In the genomic region with DNA sequence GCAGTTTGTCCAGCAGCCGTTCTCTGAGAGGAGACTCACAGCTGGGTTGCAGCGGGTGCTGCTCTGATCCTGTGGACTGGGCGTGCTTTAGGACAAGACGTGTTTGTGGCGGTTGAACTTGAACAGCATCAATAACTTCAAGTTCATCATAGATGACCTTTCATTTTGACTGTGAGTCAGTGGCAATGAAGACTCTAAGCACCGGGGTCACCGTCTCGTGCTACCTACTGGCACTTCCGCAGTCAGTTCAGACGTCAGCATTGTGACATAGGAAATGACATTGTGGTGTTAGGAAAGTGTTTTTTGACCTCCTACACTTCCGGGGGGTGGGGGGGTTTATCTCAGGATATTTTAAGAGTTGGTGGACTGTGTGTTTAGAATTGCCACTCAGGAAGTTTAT, we compare ENCODE assay signal across 11 mouse cellular contexts.
A peak's percentile ranks its signal among the peaks of the same experiment; 100 is the strongest.
DNase-seq lines count a peak whose midpoint lies in the region; ATAC-seq lines count a peak whose summit lies in the region.
"Had no signal": no experiment of that assay in that cellular context is flagged by ENCODE, and none has a peak within 500 bp of the region (broad histone marks: within the 10 kb centered on the region; RNA-seq: fewer than 3 reads in every experiment).

No protein-coding gene starts in this region.

- 52% methylated on average over 11 of the region's 11 CpGs for WGBS in heart, embryonic 14.5 days
- WGBS in heart, embryonic 11.5 days (ENCODE audit: insufficient replicate concordance), result 69% methylated on average over 11 of the region's 11 CpGs

- H3K27me3 ChIP-seq in heart, embryonic 14.5 days (ENCODE audit: control insufficient read depth, insufficient read depth, low read length), result no peaks in the 10 kb centered on the region
- H3K27me3 ChIP-seq in heart, embryonic 11.5 days (ENCODE audit: control insufficient read depth, insufficient read depth, low read length), result no peaks in the 10 kb centered on the region
- H3K27me3 ChIP-seq: stomach, embryonic 15.5 days had no signal

- no peaks in the 10 kb centered on the region for H3K36me3 ChIP-seq in heart, embryonic 14.5 days (ENCODE audit: control insufficient read depth, insufficient read depth, low read length)
- H3K36me3 ChIP-seq in heart, embryonic 11.5 days (ENCODE audit: control insufficient read depth, insufficient read depth, low read length), result no peaks in the 10 kb centered on the region
- H3K36me3 ChIP-seq: heart, embryonic 10.5 days; stomach, embryonic 15.5 days had no signal

- H3K9ac ChIP-seq in heart, embryonic 14.5 days (ENCODE audit: low read length), result 0 out of 2 replicates have a peak overlapping the region, but pooled peaks have one; percentile 11
- no peak overlapping the region for H3K9ac ChIP-seq in heart, embryonic 11.5 days (ENCODE audit: low read depth, low read length)
- H3K9ac ChIP-seq: forebrain, postnatal 0 days; stomach, embryonic 15.5 days had no signal

- H3K9me3 ChIP-seq in heart, embryonic 14.5 days (ENCODE audit: control insufficient read depth, low read length), result no peaks in the 10 kb centered on the region
- no peaks in the 10 kb centered on the region for H3K9me3 ChIP-seq in heart, embryonic 11.5 days (replicated peaks; ENCODE audit: control insufficient read depth, low read length)
- H3K9me3 ChIP-seq: heart, embryonic 10.5 days; stomach, embryonic 15.5 days had no signal

- H3K4me2 ChIP-seq in heart, embryonic 14.5 days (ENCODE audit: low read length), result no peak overlapping the region
- H3K4me2 ChIP-seq in heart, embryonic 11.5 days, result no peak overlapping the region
- H3K4me2 ChIP-seq: stomach, embryonic 15.5 days had no signal

- H3K4me1 ChIP-seq in heart, embryonic 14.5 days (ENCODE audit: control insufficient read depth in 2 of 2, insufficient read depth in 2 of 2, low read length in 2 of 2), result peaks cover 18 to 20% of the 10 kb centered on the region in 2 experiments
- H3K4me1 ChIP-seq in heart, embryonic 11.5 days (ENCODE audit: control insufficient read depth, insufficient read depth, low read length), result peaks cover 12% of the 10 kb centered on the region; the same call in 1 of the 2 replicates

- DNase-seq in 416B (ENCODE audit: low read depth), result peak; percentile 49
- peak; percentile 23 for DNase-seq in adrenal gland, postnatal 25 days
- DNase-seq in kidney, postnatal 10 days, result peak; percentile 46
- DNase-seq in cerebellum, postnatal 25 days, result no peak
- DNase-seq in spleen, postnatal 36 days (ENCODE audit: low spot score in 2 of 2), result no peak
- DNase-seq in cerebellum, adult 18-20 months, result no peak
- DNase-seq: forebrain, postnatal 0 days had no signal

- no peak for ATAC-seq in heart, embryonic 14.5 days (ENCODE audit: insufficient number of reproducible peaks, insufficient read depth, low FRiP score, low read depth)
- ATAC-seq in heart, embryonic 11.5 days (replicated peaks; ENCODE audit: insufficient number of reproducible peaks, low FRiP score, low TSS enrichment), result no peak
- ATAC-seq: forebrain, postnatal 0 days had no signal

- no peak overlapping the region for H3K4me3 ChIP-seq in heart, embryonic 14.5 days (ENCODE audit: control insufficient read depth in 1 of 2, insufficient read depth in 1 of 2, low read depth in 1 of 2, low read length in 2 of 2)
- H3K4me3 ChIP-seq in heart, embryonic 11.5 days (ENCODE audit: low read depth, low read length), result no peak overlapping the region
- H3K4me3 ChIP-seq: heart, embryonic 10.5 days; stomach, embryonic 15.5 days had no signal

- H3K27ac ChIP-seq in heart, embryonic 14.5 days (replicated peaks in 1 of 2; ENCODE audit: control insufficient read depth in 1 of 2, insufficient read depth in 1 of 2, low read depth in 2 of 2, low read length in 2 of 2), result no peak overlapping the region
- H3K27ac ChIP-seq in heart, embryonic 11.5 days (ENCODE audit: low read depth, low read length), result no peak overlapping the region
- H3K27ac ChIP-seq: heart, embryonic 10.5 days; stomach, embryonic 15.5 days had no signal

Comparison
In these comparisons a context has a peak if more than half of its experiments do, and no peak if none do; other contexts are left out.
1. DNase-seq: peak in 416B (single experiment), adrenal gland, postnatal 25 days (single experiment) and kidney, postnatal 10 days (single experiment); none in cerebellum, postnatal 25 days (0 of 2), spleen, postnatal 36 days (0 of 2) and cerebellum, adult 18-20 months (0 of 2).